Mouse (Mus musculus) ES-Bruce4 (cell line): ENCODE data around the gene Tmub2.
A peak's percentile ranks its signal among the peaks of the same experiment; 100 is the strongest.

ENCODE experiments used
- CTCF ChIP-seq: IDR thresholded peaks from one replicate; pipeline ENCODE4 v1.8.1; 2011; ENCODE audit warnings: low read depth, low read length
- EP300 ChIP-seq: IDR thresholded peaks from 2 replicates; pipeline ENCODE4 v1.6.1; 2011; ENCODE audit warnings: low read depth, low read length; ENCODE audit not compliant: insufficient read depth
- POLR2A ChIP-seq: IDR thresholded peaks from one replicate; pipeline ENCODE4 v1.8.1; 2011; ENCODE audit warnings: low read length; ENCODE audit not compliant: insufficient read depth

- TF ChIP-seq CTCF (peak; percentile 58), EP300 (no peak), POLR2A (peak; percentile 55)
These were observed 36.0 kb upstream of the Tmub2 start, which contains the start of gene BC030867 for GRCm38 (mm10) chr11:102248630-102249230.
